Mouse (Mus musculus): ENCODE results near the gene Itprid1. TPM values are rescaled to one million over a fixed set of nuclear protein-coding genes. Genes with fewer than 3 reads are reported as not detected.

The Itprid1 gene
- polyA plus RNA-seq, 2 experiments = 0.07 to 0.19 TPM

GRCm38 (mm10) chr6:55887598-55887997 is 50.9 kb downstream of the Itprid1 start:
- no peak overlapping the region for H3K4me2 ChIP-seq (replicated peaks; ENCODE audit: low read depth, low read length, severe bottlenecking)
- TF ChIP-seq POLR2A (IDR thresholded peaks at IDR 0.05; ENCODE audit: borderline replicate concordance, extremely low read depth, insufficient read depth, insufficient read length) = no peak
- DNase-seq (ENCODE audit: low spot score) (no peak), ATAC-seq (ENCODE audit: low FRiP score, low read depth) (no peak)
- H3K4me3 ChIP-seq (replicated peaks; ENCODE audit: low read length) = no peak overlapping the region
- no peaks in the 10 kb centered on the region for H3K9me3 ChIP-seq (ENCODE audit: control insufficient read depth, low read length)
- no peaks in the 10 kb centered on the region for H3K36me3 ChIP-seq (ENCODE audit: control insufficient read depth, insufficient read depth, low read length)
- H3K27me3 ChIP-seq (ENCODE audit: control insufficient read depth, insufficient read depth, low read length) = no peaks in the 10 kb centered on the region
- no peak overlapping the region for H3K27ac ChIP-seq (replicated peaks; ENCODE audit: low read depth, low read length)
- no peak overlapping the region for H3K9ac ChIP-seq (ENCODE audit: low read depth, low read length, severe bottlenecking)
- no peaks in the 10 kb centered on the region for H3K4me1 ChIP-seq (ENCODE audit: control insufficient read depth, insufficient read depth, low read length)
- WGBS = 83% methylated on average over 1 of the region's 1 CpGs

- no peaks in the 10 kb centered on the region for H3K4me1 ChIP-seq (ENCODE audit: control insufficient read depth, insufficient read depth, low read length)
- no peak for TF ChIP-seq POLR2A (IDR thresholded peaks at IDR 0.05; ENCODE audit: borderline replicate concordance, extremely low read depth, insufficient read depth, insufficient read length)
- H3K27me3 ChIP-seq (ENCODE audit: control insufficient read depth, insufficient read depth, low read length) = no peaks in the 10 kb centered on the region
- H3K4me2 ChIP-seq (replicated peaks; ENCODE audit: low read depth, low read length, severe bottlenecking) = no peak overlapping the region
- DNase-seq (ENCODE audit: low spot score) (no peak), ATAC-seq (ENCODE audit: low FRiP score, low read depth) (no peak)
- no peaks in the 10 kb centered on the region for H3K36me3 ChIP-seq (ENCODE audit: control insufficient read depth, insufficient read depth, low read length)
- H3K9ac ChIP-seq (ENCODE audit: low read depth, low read length, severe bottlenecking) = no peak overlapping the region
- no peak overlapping the region for H3K4me3 ChIP-seq (replicated peaks; ENCODE audit: low read length)
- 76% methylated on average over 5 of the region's 5 CpGs for WGBS
- no peak overlapping the region for H3K27ac ChIP-seq (replicated peaks; ENCODE audit: low read depth, low read length)
- no peaks in the 10 kb centered on the region for H3K9me3 ChIP-seq (ENCODE audit: control insufficient read depth, low read length)
Measured at GRCm38 (mm10) chr6:55901568-55902328, 65.1 kb downstream of the Itprid1 start.

- Histone ChIP-seq H3K4me3 (replicated peaks; ENCODE audit: low read length) (no peak overlapping the region), H3K27me3 (ENCODE audit: control insufficient read depth, insufficient read depth, low read length) (no peaks in the 10 kb centered on the region), H3K27ac (replicated peaks; ENCODE audit: low read depth, low read length) (no peak overlapping the region), H3K36me3 (ENCODE audit: control insufficient read depth, insufficient read depth, low read length) (no peaks in the 10 kb centered on the region), H3K9ac (ENCODE audit: low read depth, low read length, severe bottlenecking) (no peak overlapping the region), H3K4me1 (ENCODE audit: control insufficient read depth, insufficient read depth, low read length) (no peaks in the 10 kb centered on the region), H3K4me2 (replicated peaks; ENCODE audit: low read depth, low read length, severe bottlenecking) (no peak overlapping the region), H3K9me3 (ENCODE audit: control insufficient read depth, low read length) (no peaks in the 10 kb centered on the region)
- no peak for DNase-seq (ENCODE audit: low spot score)
- no peak for TF ChIP-seq POLR2A (IDR thresholded peaks at IDR 0.05; ENCODE audit: borderline replicate concordance, extremely low read depth, insufficient read depth, insufficient read length)
- no peak for ATAC-seq (ENCODE audit: low FRiP score, low read depth)
- 29% methylated on average over 1 of the region's 1 CpGs for WGBS
Measured at GRCm38 (mm10) chr6:55902329-55902605, 65.6 kb downstream of the Itprid1 start.

- TF ChIP-seq POLR2A (IDR thresholded peaks at IDR 0.05; ENCODE audit: borderline replicate concordance, extremely low read depth, insufficient read depth, insufficient read length) = no peak
- Histone ChIP-seq H3K4me3 (replicated peaks; ENCODE audit: low read length) (no peak overlapping the region), H3K9me3 (ENCODE audit: control insufficient read depth, low read length) (no peaks in the 10 kb centered on the region), H3K9ac (ENCODE audit: low read depth, low read length, severe bottlenecking) (no peak overlapping the region), H3K36me3 (ENCODE audit: control insufficient read depth, insufficient read depth, low read length) (no peaks in the 10 kb centered on the region), H3K4me2 (replicated peaks; ENCODE audit: low read depth, low read length, severe bottlenecking) (no peak overlapping the region), H3K27ac (replicated peaks; ENCODE audit: low read depth, low read length) (no peak overlapping the region), H3K27me3 (ENCODE audit: control insufficient read depth, insufficient read depth, low read length) (no peaks in the 10 kb centered on the region), H3K4me1 (ENCODE audit: control insufficient read depth, insufficient read depth, low read length) (no peaks in the 10 kb centered on the region)
- DNase-seq (ENCODE audit: low spot score) (no peak), ATAC-seq (ENCODE audit: low FRiP score, low read depth) (no peak)
- WGBS = 65% methylated on average over 5 of the region's 5 CpGs
Measured at GRCm38 (mm10) chr6:55919206-55919605, 82.5 kb downstream of the Itprid1 start.

GRCm38 (mm10) chr6:55920282-55920720 is 83.6 kb downstream of the Itprid1 start:
- Histone ChIP-seq H3K9me3 (ENCODE audit: control insufficient read depth, low read length) (no peaks in the 10 kb centered on the region), H3K36me3 (ENCODE audit: control insufficient read depth, insufficient read depth, low read length) (no peaks in the 10 kb centered on the region), H3K4me2 (replicated peaks; ENCODE audit: low read depth, low read length, severe bottlenecking) (no peak overlapping the region), H3K4me3 (replicated peaks; ENCODE audit: low read length) (no peak overlapping the region), H3K27me3 (ENCODE audit: control insufficient read depth, insufficient read depth, low read length) (no peaks in the 10 kb centered on the region), H3K27ac (replicated peaks; ENCODE audit: low read depth, low read length) (no peak overlapping the region), H3K4me1 (ENCODE audit: control insufficient read depth, insufficient read depth, low read length) (no peaks in the 10 kb centered on the region), H3K9ac (ENCODE audit: low read depth, low read length, severe bottlenecking) (no peak overlapping the region)
- TF ChIP-seq POLR2A (IDR thresholded peaks at IDR 0.05; ENCODE audit: borderline replicate concordance, extremely low read depth, insufficient read depth, insufficient read length) = no peak
- no peak for ATAC-seq (ENCODE audit: low FRiP score, low read depth)
- DNase-seq (ENCODE audit: low spot score) = no peak
- WGBS = 36% methylated on average over 3 of the region's 3 CpGs

Measured in limb, embryonic 14.5 days (tissue).